ENCODE assay signal across 26 mouse cellular contexts in the genomic region with DNA sequence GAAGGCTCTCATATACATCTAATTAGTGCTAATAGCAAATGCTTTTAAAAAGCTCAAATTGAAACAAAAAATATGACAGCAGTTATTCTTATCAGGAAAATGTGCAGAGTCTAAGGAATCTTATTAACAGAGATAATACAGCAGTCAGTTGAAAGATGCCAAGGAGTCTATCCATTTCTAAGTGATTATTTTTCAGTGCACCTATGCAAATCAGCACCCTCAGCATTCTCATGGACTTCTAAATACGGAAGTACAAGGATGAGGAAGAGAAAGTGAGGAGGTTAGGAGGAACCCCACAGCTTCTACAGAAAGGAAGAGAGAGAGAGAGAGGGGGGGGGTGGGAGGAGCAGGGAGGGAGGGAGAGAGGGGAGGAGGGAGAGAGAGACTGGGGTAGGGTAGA.
A peak's percentile ranks its signal among the peaks of the same experiment; 100 is the strongest.
DNase-seq lines count a peak whose midpoint lies in the region; ATAC-seq and TF ChIP-seq lines count a peak whose summit lies in the region.
"Had no signal": no experiment of that assay in that cellular context is flagged by ENCODE, and none has a peak within 500 bp of the region (broad histone marks: within the 10 kb centered on the region; RNA-seq: fewer than 3 reads in every experiment).

No protein-coding gene starts in this region.

- TF ChIP-seq CTCF in lung, postnatal 0 days (IDR thresholded peaks at IDR 0.05): no peak

- no peaks in the 10 kb centered on the region for H3K4me1 ChIP-seq in lung, postnatal 0 days (ENCODE audit: insufficient read depth, low read depth, low read length)
- H3K4me1 ChIP-seq in midbrain, embryonic 16.5 days (ENCODE audit: control insufficient read depth, insufficient read depth, low read length): no peaks in the 10 kb centered on the region
- H3K4me1 ChIP-seq: heart, embryonic 12.5 days; intestine, embryonic 15.5 days; limb, embryonic 12.5 days; midbrain, embryonic 12.5 days had no signal

- no peaks in the 10 kb centered on the region for H3K9me3 ChIP-seq in lung, postnatal 0 days (ENCODE audit: low read length)
- H3K9me3 ChIP-seq in midbrain, embryonic 16.5 days (replicated peaks; ENCODE audit: control insufficient read depth, low read length, poor library complexity, severe bottlenecking): no peaks in the 10 kb centered on the region
- H3K9me3 ChIP-seq: heart, embryonic 12.5 days; intestine, embryonic 15.5 days; limb, embryonic 12.5 days; midbrain, embryonic 12.5 days had no signal

- no peaks in the 10 kb centered on the region for H3K36me3 ChIP-seq in lung, postnatal 0 days (ENCODE audit: insufficient read depth, low read length)
- no peaks in the 10 kb centered on the region for H3K36me3 ChIP-seq in splenic B cell, adult 2 months (ENCODE audit: control insufficient read depth, insufficient read depth, low read length, poor library complexity, severe bottlenecking)
- H3K36me3 ChIP-seq in midbrain, embryonic 16.5 days (ENCODE audit: control insufficient read depth, insufficient read depth, low read length): no peaks in the 10 kb centered on the region
- H3K36me3 ChIP-seq: heart, embryonic 12.5 days; intestine, embryonic 15.5 days; limb, embryonic 12.5 days; midbrain, embryonic 12.5 days had no signal

- TF ChIP-seq EP300 in lung, postnatal 0 days (IDR thresholded peaks at IDR 0.05): no peak

- no peaks in the 10 kb centered on the region for H3K27me3 ChIP-seq in lung, postnatal 0 days (replicated peaks; ENCODE audit: insufficient read depth, low read length)
- no peaks in the 10 kb centered on the region for H3K27me3 ChIP-seq in splenic B cell, adult 2 months (ENCODE audit: control insufficient read depth, insufficient read depth, low read length, poor library complexity, severe bottlenecking)
- no peaks in the 10 kb centered on the region for H3K27me3 ChIP-seq in midbrain, embryonic 16.5 days (ENCODE audit: control insufficient read depth, insufficient read depth, low read depth, low read length)
- H3K27me3 ChIP-seq: heart, embryonic 12.5 days; intestine, embryonic 15.5 days; limb, embryonic 12.5 days; midbrain, embryonic 12.5 days had no signal

- H3K4me2 ChIP-seq in lung, postnatal 0 days (replicated peaks; ENCODE audit: low read depth, low read length): no peak overlapping the region
- H3K4me2 ChIP-seq in midbrain, embryonic 16.5 days (ENCODE audit: low read length): no peak overlapping the region
- H3K4me2 ChIP-seq: heart, embryonic 12.5 days; intestine, embryonic 15.5 days; limb, embryonic 12.5 days; midbrain, embryonic 12.5 days had no signal

- no peak overlapping the region for H3K9ac ChIP-seq in lung, postnatal 0 days (replicated peaks; ENCODE audit: low read depth)
- H3K9ac ChIP-seq in midbrain, embryonic 16.5 days (ENCODE audit: low read depth, low read length): no peak overlapping the region
- H3K9ac ChIP-seq: heart, embryonic 12.5 days; intestine, embryonic 15.5 days; limb, embryonic 12.5 days; midbrain, embryonic 12.5 days had no signal

- no peak overlapping the region for H3K27ac ChIP-seq in lung, postnatal 0 days (ENCODE audit: low read length)
- H3K27ac ChIP-seq in midbrain, embryonic 16.5 days (ENCODE audit: low read length): no peak overlapping the region
- H3K27ac ChIP-seq: gastrocnemius, adult 2 months; heart, adult 2 months; intestine, embryonic 15.5 days; left cerebral cortex, adult 2 months; limb, embryonic 12.5 days; midbrain, embryonic 12.5 days had no signal

- DNase-seq in lung, postnatal 0 days (ENCODE audit: low spot score): peak; percentile 32
- no peak for DNase-seq in lung, postnatal 10 days
- DNase-seq in MEL-GATA-1-ER (ENCODE audit: extremely low read depth, low read depth): peak; percentile 48
- peak; percentile 2 for DNase-seq in splenic B cell, adult 2 months (ENCODE audit: low read depth, low spot score)
- no peak for DNase-seq in kidney, adult 9 months
- DNase-seq in kidney, adult 8-10 months: no peak
- DNase-seq: adrenal gland, postnatal 25 days; cerebellum, adult 18-20 months; cerebellum, postnatal 10 days; gastrocnemius, adult 2 months; gastrocnemius, postnatal 36 days; heart, adult 2 months; kidney, adult 2 months; kidney, postnatal 14 days; lung, adult 18-20 months; lung, postnatal 14 days had no signal

- H3K4me3 ChIP-seq in lung, postnatal 0 days (ENCODE audit: low read depth, low read length): no peak overlapping the region
- H3K4me3 ChIP-seq in midbrain, embryonic 16.5 days (ENCODE audit: low read depth, low read length): no peak overlapping the region
- H3K4me3 ChIP-seq: erythroblast, embryonic 14.5 days; gastrocnemius, adult 2 months; heart, adult 2 months; heart, embryonic 12.5 days; intestine, embryonic 15.5 days; left cerebral cortex, adult 2 months; limb, embryonic 12.5 days; midbrain, embryonic 12.5 days had no signal

- WGBS in lung, postnatal 0 days: 35% methylated on average over 1 of the region's 1 CpGs
- WGBS in midbrain, embryonic 16.5 days: 37% methylated on average over 1 of the region's 1 CpGs

- no peak for ATAC-seq in lung, postnatal 0 days
- ATAC-seq in megakaryocyte, adult 5-6 weeks (ENCODE audit: poor library complexity, severe bottlenecking): peak; percentile 99
- no peak for ATAC-seq in midbrain, embryonic 16.5 days
- ATAC-seq: forebrain, embryonic 16.5 days; hindbrain, embryonic 16.5 days; intestine, embryonic 15.5 days had no signal

Comparison
In these comparisons a context has a peak if more than half of its experiments do, and no peak if none do; other contexts are left out.
1. DNase-seq: peak in lung, postnatal 0 days (single experiment), MEL-GATA-1-ER (single experiment) and splenic B cell, adult 2 months (single experiment); none in lung, postnatal 10 days (single experiment), kidney, adult 9 months (single experiment) and kidney, adult 8-10 months (0 of 2).